Mouse (Mus musculus) heart, embryonic 16.5 days (tissue): ENCODE measurements around the gene Ndufs4. TPM values are rescaled to one million over a fixed set of nuclear protein-coding genes. Genes with fewer than 3 reads are reported as not detected.

Experiments
- ATAC-seq: fragments of 200-750 bp; cut with Nextera tagmentation; replicated peaks from 2 replicates; pipeline ENCODE4 v1.8.0; 2017; ENCODE audit warnings: moderate number of reproducible peaks; ENCODE audit not compliant: insufficient read depth, low FRiP score; ENCODE audit errors: extremely low read depth
- H3K27ac ChIP-seq: fragments of 300-500 bp; sonication (generic); 2 replicates; pipeline ENCODE4 v1.5.1; 2014; ENCODE audit warnings: mild to moderate bottlenecking, low read length, control low read depth, moderate library complexity
- H3K27me3 ChIP-seq: fragments of 300-500 bp; sonication (generic); 2 replicates; pipeline ENCODE4 v1.6.1; 2014; ENCODE audit warnings: low read length, mixed read lengths; ENCODE audit not compliant: control insufficient read depth, insufficient read depth
- H3K36me3 ChIP-seq: fragments of 300-500 bp; sonication (generic); 2 replicates; pipeline ENCODE4 v1.6.1; 2014; ENCODE audit not compliant: control insufficient read depth, insufficient read depth
- H3K4me1 ChIP-seq: fragments of 300-500 bp; sonication (generic); 2 replicates; pipeline ENCODE4 v1.6.1; 2014; ENCODE audit warnings: low read length, mixed read lengths; ENCODE audit not compliant: control insufficient read depth, insufficient read depth
- H3K4me2 ChIP-seq: fragments of 300-500 bp; sonication (generic); 2 replicates; pipeline ENCODE4 v1.6.1; 2014; ENCODE audit warnings: low read depth, mild to moderate bottlenecking, control low read depth, low read length
- H3K4me3 ChIP-seq: fragments of 300-500 bp; sonication (generic); 2 replicates; pipeline ENCODE4 v1.5.1; 2014; ENCODE audit warnings: mild to moderate bottlenecking, control low read depth, low read length
- H3K9ac ChIP-seq: fragments of 300-500 bp; sonication (generic); 2 replicates; pipeline ENCODE4 v1.6.1; 2014; ENCODE audit warnings: low read length, control low read depth
- H3K9me3 ChIP-seq: fragments of 300-500 bp; sonication (generic); replicated peaks from 2 replicates; pipeline ENCODE4 v1.6.1; 2016; ENCODE audit warnings: low read length; ENCODE audit not compliant: control insufficient read depth
- WGBS: fragments of 180-500 bp; shearing (Covaris S2); extraction: QIAGEN DNeasy Blood & Tissue Kit; methylation state at CpG from one replicate; pipeline ENCODE4 v1.1.7; 2014; 5-methylcytosine and 5-hydroxymethylcytosine counted together
- polyA plus RNA-seq: library from polyadenylated mRNA; unstranded; fragments of >200 nt; fragmentation: Nextera tagmentation; extraction: Ambion mirVana; gene quantifications from 2 replicates; pipeline ENCODE4 v1.2.1, GENCODE M21; 2015

Gene Ndufs4
- polyA plus RNA-seq, 1 experiment from 2014 or later: 418 TPM

- H3K27ac ChIP-seq: no peak overlapping the region
- ATAC-seq: no peak
- no peaks in the 10 kb centered on the region for H3K36me3 ChIP-seq
- no peak overlapping the region for H3K9ac ChIP-seq
- no peak overlapping the region for H3K4me3 ChIP-seq
- H3K9me3 ChIP-seq: no peaks in the 10 kb centered on the region
- H3K4me2 ChIP-seq: no peak overlapping the region
- H3K4me1 ChIP-seq: 0 out of 2 replicates have a peak, but pooled peaks cover 2% of the 10 kb centered on the region
- H3K27me3 ChIP-seq: no peaks in the 10 kb centered on the region
- 76% methylated on average over 8 of the region's 8 CpGs for WGBS
Measured at GRCm38 (mm10) chr13:114351321-114351946, 36.6 kb downstream of the Ndufs4 start.

- no peak overlapping the region for H3K27ac ChIP-seq
- H3K27me3 ChIP-seq: peaks cover 2% of the 10 kb centered on the region; the same call in 1 of the 2 replicates
- peaks cover 10% of the 10 kb centered on the region for H3K4me1 ChIP-seq
- no peaks in the 10 kb centered on the region for H3K9me3 ChIP-seq
- H3K9ac ChIP-seq: no peak overlapping the region
- WGBS: 79% methylated on average over 13 of the region's 13 CpGs
- no peaks in the 10 kb centered on the region for H3K36me3 ChIP-seq
- no peak overlapping the region for H3K4me2 ChIP-seq
- no peak overlapping the region for H3K4me3 ChIP-seq
- no peak for ATAC-seq
Measured at GRCm38 (mm10) chr13:114344979-114345712, 42.9 kb downstream of the Ndufs4 start.

- Histone ChIP-seq H3K27ac (no peak overlapping the region), H3K9me3 (no peaks in the 10 kb centered on the region), H3K4me2 (peak overlapping the region; percentile 21; the same call in 1 of the 2 replicates), H3K9ac (no peak overlapping the region), H3K4me3 (no peak overlapping the region), H3K27me3 (peaks cover 2% of the 10 kb centered on the region; the same call in 1 of the 2 replicates), H3K36me3 (no peaks in the 10 kb centered on the region), H3K4me1 (peaks cover 10% of the 10 kb centered on the region)
- WGBS: 54% methylated on average over 3 of the region's 3 CpGs
- ATAC-seq: peak; percentile 55; the same call in 1 of the 2 replicates
Measured at GRCm38 (mm10) chr13:114344220-114344973, 43.7 kb downstream of the Ndufs4 start.

- Histone ChIP-seq H3K27ac (no peak overlapping the region), H3K4me3 (no peak overlapping the region), H3K4me2 (no peak overlapping the region)
Measured at GRCm38 (mm10) chr13:114343001-114343400, 45.1 kb downstream of the Ndufs4 start.

DNA sequence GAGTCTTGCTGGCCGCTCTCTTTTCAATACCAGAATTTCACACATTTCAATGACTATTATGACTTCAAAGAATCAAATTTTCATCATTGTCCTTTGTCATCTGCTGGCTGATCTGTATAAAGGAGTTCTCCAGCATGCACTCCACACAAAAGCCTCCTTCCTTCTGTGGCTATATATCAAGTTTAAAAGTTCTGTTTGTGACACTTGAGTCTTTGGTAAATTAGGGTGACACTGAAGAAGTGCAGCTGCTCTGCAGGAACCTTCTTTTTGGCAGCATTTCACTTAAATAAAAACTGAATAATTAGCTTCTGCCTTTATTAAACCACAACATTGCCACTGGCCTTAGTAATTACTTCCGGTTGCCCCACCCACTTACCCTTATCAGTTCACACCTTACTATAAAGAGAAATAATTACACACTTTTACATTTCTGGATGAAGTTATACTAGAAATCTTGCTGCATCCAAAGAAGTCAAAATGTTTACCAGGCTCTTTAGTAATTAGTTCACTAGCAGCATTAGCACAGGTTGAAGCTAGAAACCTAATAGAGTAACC lies 68.1 kb downstream of the Ndufs4 start:
- Histone ChIP-seq H3K27me3 (no peaks in the 10 kb centered on the region), H3K4me1 (no peaks in the 10 kb centered on the region), H3K4me2 (no peak overlapping the region), H3K9me3 (no peaks in the 10 kb centered on the region), H3K9ac (no peak overlapping the region), H3K36me3 (peaks cover 4% of the 10 kb centered on the region; the same call in 1 of the 2 replicates), H3K4me3 (no peak overlapping the region), H3K27ac (no peak overlapping the region)
- WGBS: 84% methylated on average over 2 of the region's 2 CpGs
- no peak for ATAC-seq

More at GRCm38 (mm10) chr13:114343001-114343400, 45.1 kb downstream of the Ndufs4 start:
- no peaks in the 10 kb centered on the region for H3K9me3 ChIP-seq
- no peaks in the 10 kb centered on the region for H3K36me3 ChIP-seq
- H3K9ac ChIP-seq: no peak overlapping the region
- WGBS: 29% methylated on average over 8 of the region's 8 CpGs
- H3K27me3 ChIP-seq: peaks cover 2% of the 10 kb centered on the region; the same call in 1 of the 2 replicates
- ATAC-seq: no peak
- peaks cover 10% of the 10 kb centered on the region for H3K4me1 ChIP-seq

DNA sequence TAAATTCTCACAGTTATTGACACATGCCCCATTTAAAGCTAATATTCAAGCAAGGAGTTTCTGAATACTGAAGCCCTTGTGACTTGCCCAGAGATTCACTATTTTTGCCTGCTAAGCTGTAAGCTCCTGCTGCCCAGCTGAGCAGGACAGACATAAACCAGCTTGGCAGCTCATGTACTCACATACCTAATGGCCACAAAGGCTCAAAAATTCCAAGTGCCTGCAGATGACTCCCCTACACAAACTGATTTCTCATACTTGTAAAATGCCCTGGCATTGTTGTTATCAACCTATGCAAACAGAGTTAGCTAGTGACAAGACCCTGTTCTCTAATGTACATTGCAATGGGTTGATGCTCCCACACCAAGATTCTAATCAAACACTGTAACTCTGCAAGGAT lies 68.9 kb downstream of the Ndufs4 start:
- H3K27ac ChIP-seq: no peak overlapping the region
- ATAC-seq: no peak
- no peak overlapping the region for H3K4me2 ChIP-seq
- H3K4me3 ChIP-seq: no peak overlapping the region
- no peak overlapping the region for H3K9ac ChIP-seq
- H3K36me3 ChIP-seq: peaks cover 4% of the 10 kb centered on the region; the same call in 1 of the 2 replicates
- H3K9me3 ChIP-seq: no peaks in the 10 kb centered on the region
- H3K27me3 ChIP-seq: no peaks in the 10 kb centered on the region
- H3K4me1 ChIP-seq: no peaks in the 10 kb centered on the region

- Histone ChIP-seq H3K4me1 (no peaks in the 10 kb centered on the region), H3K4me2 (no peak overlapping the region), H3K27ac (no peak overlapping the region), H3K4me3 (no peak overlapping the region), H3K36me3 (peaks cover 4% of the 10 kb centered on the region; the same call in 1 of the 2 replicates), H3K9ac (no peak overlapping the region), H3K9me3 (no peaks in the 10 kb centered on the region), H3K27me3 (no peaks in the 10 kb centered on the region)
- ATAC-seq: no peak
- WGBS: 86% methylated on average over 3 of the region's 3 CpGs
Measured at GRCm38 (mm10) chr13:114315374-114315773, 72.7 kb downstream of the Ndufs4 start.

- H3K9ac ChIP-seq: no peak overlapping the region
- H3K27ac ChIP-seq: no peak overlapping the region
- 76% methylated on average over 3 of the region's 3 CpGs for WGBS
- H3K4me2 ChIP-seq: no peak overlapping the region
- peaks cover 4% of the 10 kb centered on the region; the same call in 1 of the 2 replicates for H3K36me3 ChIP-seq
- H3K9me3 ChIP-seq: no peaks in the 10 kb centered on the region
- no peaks in the 10 kb centered on the region for H3K4me1 ChIP-seq
- no peak for ATAC-seq
- H3K4me3 ChIP-seq: no peak overlapping the region
- H3K27me3 ChIP-seq: no peaks in the 10 kb centered on the region
Measured at GRCm38 (mm10) chr13:114314953-114315352, 73.1 kb downstream of the Ndufs4 start.
